ENCODE assay signal across 20 mouse cellular contexts in the genomic region with DNA sequence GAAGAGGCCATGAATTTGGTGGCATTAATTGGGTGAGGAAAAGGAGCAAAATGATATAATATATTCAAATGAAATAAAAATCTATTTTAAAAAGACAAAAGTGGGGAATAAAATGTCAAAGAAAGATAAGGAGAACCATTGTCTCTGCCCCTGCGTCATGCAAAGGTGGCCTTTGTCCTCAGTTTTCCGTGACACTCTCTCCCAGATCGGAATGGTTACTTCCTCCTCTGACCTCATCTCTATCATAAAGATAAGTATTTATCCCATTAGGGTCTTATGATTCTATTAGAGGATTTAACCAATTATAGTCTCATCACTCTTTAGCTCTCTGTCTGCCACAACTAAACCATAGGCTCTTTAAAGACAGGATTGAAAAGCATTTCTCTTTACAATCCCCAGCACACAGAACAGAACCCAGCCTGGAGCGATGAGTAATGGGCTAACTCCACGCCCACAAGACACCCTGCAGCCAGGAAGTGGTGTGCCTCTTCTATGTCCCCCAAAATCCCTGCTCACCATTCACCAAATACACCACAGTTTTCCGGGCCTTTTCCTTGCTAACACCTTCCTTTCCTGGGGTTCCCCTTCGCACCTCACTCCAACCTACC.
"Had no signal": no experiment of that assay in that cellular context is flagged by ENCODE, and none has a peak within 500 bp of the region (broad histone marks: within the 10 kb centered on the region; RNA-seq: fewer than 3 reads in every experiment).

No protein-coding gene starts in this region.

- DNase-seq: lung, adult 18-20 months; lung, embryonic 14.5 days; lung, postnatal 10 days; lung, postnatal 4 days; midbrain, embryonic 14.5 days; retina, postnatal 1 day; right cerebral cortex, adult 18-20 months; right cerebral cortex, postnatal 25 days; right cerebral cortex, postnatal 4 days; spleen, adult 18-20 months; thymus, adult 2 months; thymus, postnatal 25 days; thymus, postnatal 4 days had no signal

- H3K9me3 ChIP-seq: midbrain, embryonic 10.5 days; midbrain, embryonic 12.5 days; neural tube, embryonic 13.5 days; neural tube, embryonic 15.5 days; stomach, embryonic 15.5 days had no signal

- H3K9ac ChIP-seq: lung, embryonic 14.5 days; midbrain, embryonic 12.5 days; neural tube, embryonic 13.5 days; neural tube, embryonic 15.5 days; stomach, embryonic 15.5 days had no signal

- H3K4me3 ChIP-seq: midbrain, embryonic 10.5 days; midbrain, embryonic 12.5 days; myocyte; neural tube, embryonic 13.5 days; neural tube, embryonic 15.5 days; stomach, embryonic 15.5 days had no signal

- H3K27me3 ChIP-seq: neural tube, embryonic 13.5 days; neural tube, embryonic 15.5 days; stomach, embryonic 15.5 days had no signal

- H3K4me2 ChIP-seq: lung, embryonic 14.5 days; midbrain, embryonic 12.5 days; neural tube, embryonic 13.5 days; neural tube, embryonic 15.5 days; stomach, embryonic 15.5 days had no signal

- H3K4me1 ChIP-seq: midbrain, embryonic 10.5 days; midbrain, embryonic 12.5 days; neural tube, embryonic 15.5 days; stomach, embryonic 15.5 days had no signal

- H3K36me3 ChIP-seq: midbrain, embryonic 10.5 days; midbrain, embryonic 12.5 days; neural tube, embryonic 13.5 days; neural tube, embryonic 15.5 days; stomach, embryonic 15.5 days had no signal

- H3K27ac ChIP-seq: midbrain, embryonic 10.5 days; midbrain, embryonic 12.5 days; neural tube, embryonic 13.5 days; neural tube, embryonic 15.5 days; stomach, embryonic 15.5 days; stomach, postnatal 0 days had no signal
